Mouse (Mus musculus) kidney, postnatal 36 days (tissue): ENCODE data around the gene Mrpl39.

Experiments
- DNase-seq, 2 experiments: peaks; one replicate each; pipeline ENCODE4 v3.0.0; 2021 to 2022; ENCODE audit warnings: mixed read lengths in 2 of 2

Gene Mrpl39

GRCm38 (mm10) chr16:84737358-84737757 is 1.8 kb upstream of the Mrpl39 start:
- DNase-seq: no peak

GRCm38 (mm10) chr16:84734806-84735165 is 756 bp downstream of the Mrpl39 start:
- no peak for DNase-seq

GRCm38 (mm10) chr16:84720670-84721069 is 14.9 kb downstream of the Mrpl39 start:
- no peak for DNase-seq

- DNase-seq: no peak
Observed at GRCm38 (mm10) chr16:84718250-84718649, 17.3 kb downstream of the Mrpl39 start.

GRCm38 (mm10) chr16:84717618-84718248 is 17.8 kb downstream of the Mrpl39 start:
- no peak for DNase-seq

- DNase-seq: no peak
Observed at GRCm38 (mm10) chr16:84716724-84717617, 18.6 kb downstream of the Mrpl39 start.

GRCm38 (mm10) chr16:84716197-84716596 is 19.3 kb downstream of the Mrpl39 start:
- no peak for DNase-seq

GRCm38 (mm10) chr16:84714978-84715377 is 20.6 kb downstream of the Mrpl39 start:
- no peak for DNase-seq

GRCm38 (mm10) chr16:84713926-84714325 is 21.6 kb downstream of the Mrpl39 start:
- DNase-seq: no peak

GRCm38 (mm10) chr16:84713156-84713555 is 22.4 kb downstream of the Mrpl39 start:
- no peak for DNase-seq

- DNase-seq: no peak
Observed at GRCm38 (mm10) chr16:84708649-84709048, 26.9 kb downstream of the Mrpl39 start.

- DNase-seq: no peak
Observed at GRCm38 (mm10) chr16:84707802-84708201, 27.7 kb downstream of the Mrpl39 start.

- DNase-seq: no peak
Observed at GRCm38 (mm10) chr16:84706571-84706970, 29.0 kb downstream of the Mrpl39 start.

GRCm38 (mm10) chr16:84705507-84705906 is 30.0 kb downstream of the Mrpl39 start:
- DNase-seq: no peak

- DNase-seq: no peak
Observed at GRCm38 (mm10) chr16:84704661-84705240, 30.8 kb downstream of the Mrpl39 start.

- no peak for DNase-seq
Observed at GRCm38 (mm10) chr16:84703769-84704660, 31.5 kb downstream of the Mrpl39 start.

- peak; percentile 33 to 76 for DNase-seq
Observed at GRCm38 (mm10) chr16:84703129-84703768, 32.3 kb downstream of the Mrpl39 start.

GRCm38 (mm10) chr16:84702230-84703128 is 33.1 kb downstream of the Mrpl39 start:
- peak; percentile 27 to 68 for DNase-seq

- DNase-seq: no peak
Observed at GRCm38 (mm10) chr16:84701041-84701440, 34.5 kb downstream of the Mrpl39 start.

GRCm38 (mm10) chr16:84698708-84699107 is 36.8 kb downstream of the Mrpl39 start:
- no peak for DNase-seq

- DNase-seq: no peak
Observed at GRCm38 (mm10) chr16:84696178-84696577, 39.4 kb downstream of the Mrpl39 start.
